Mouse (Mus musculus): ENCODE measurements around the gene Pnpla2.

Pnpla2 gene

GRCm38 (mm10) chr7:141451928-141452327, 3.1 kb upstream of the Pnpla2 start:
- DNase-seq = no peak

GRCm38 (mm10) chr7:141453636-141454035, 1.4 kb upstream of the Pnpla2 start:
- DNase-seq = no peak

GRCm38 (mm10) chr7:141455610-141456314, 764 bp downstream of the Pnpla2 start:
- DNase-seq = peak; percentile 83

- peak; percentile 18 for DNase-seq
Measured at GRCm38 (mm10) chr7:141456739-141457138, 1.7 kb downstream of the Pnpla2 start.

GRCm38 (mm10) chr7:141457236-141457635, 2.2 kb downstream of the Pnpla2 start:
- DNase-seq = peak; percentile 14

GRCm38 (mm10) chr7:141457986-141458660, 3.1 kb downstream of the Pnpla2 start:
- peak; percentile 76 for DNase-seq

GRCm38 (mm10) chr7:141458661-141459060, 3.7 kb downstream of the Pnpla2 start:
- DNase-seq = no peak

- peak; percentile 33 for DNase-seq
Measured at GRCm38 (mm10) chr7:141459301-141459711, 4.3 kb downstream of the Pnpla2 start.

- peak; percentile 56 for DNase-seq
Measured at GRCm38 (mm10) chr7:141460001-141460390, 5.0 kb downstream of the Pnpla2 start.

GRCm38 (mm10) chr7:141460391-141461113, 5.6 kb downstream of the Pnpla2 start, which contains the start of gene Cracr2b:
Gene Cracr2b, plus strand, starts transcription at chr7:141461094.
- peak; percentile 32 for DNase-seq

- DNase-seq = peak; percentile 67
Measured at GRCm38 (mm10) chr7:141461521-141462332, 6.7 kb downstream of the Pnpla2 start.

- peak; percentile 64 for DNase-seq
Measured at GRCm38 (mm10) chr7:141462333-141462821, 7.4 kb downstream of the Pnpla2 start.

GRCm38 (mm10) chr7:141463824-141464602, 9.0 kb downstream of the Pnpla2 start:
- peak; percentile 78 for DNase-seq

- peak; percentile 76 for DNase-seq
Measured at GRCm38 (mm10) chr7:141464603-141465201, 9.7 kb downstream of the Pnpla2 start.

- DNase-seq = no peak
Measured at GRCm38 (mm10) chr7:141465388-141466044, 10.5 kb downstream of the Pnpla2 start.

- DNase-seq = peak; percentile 46
Measured at GRCm38 (mm10) chr7:141466045-141466394, 11.0 kb downstream of the Pnpla2 start.

GRCm38 (mm10) chr7:141466607-141467148, 11.7 kb downstream of the Pnpla2 start:
- no peak for DNase-seq

GRCm38 (mm10) chr7:141467230-141468030, 12.4 kb downstream of the Pnpla2 start, which contains the start of gene Cd151:
Gene Cd151, plus strand, starts transcription at chr7:141467392.
- peak; percentile 96 for DNase-seq

- peak; percentile 62 for DNase-seq
Measured at GRCm38 (mm10) chr7:141468164-141468521, 13.1 kb downstream of the Pnpla2 start.
